Mouse (Mus musculus): ENCODE data around the gene Pla2g4d. TPM values are rescaled to one million over a fixed set of nuclear protein-coding genes. Genes with fewer than 3 reads are reported as not detected.

Gene Pla2g4d
- total and polyA plus RNA-seq, 3 experiments = not detected

DNA sequence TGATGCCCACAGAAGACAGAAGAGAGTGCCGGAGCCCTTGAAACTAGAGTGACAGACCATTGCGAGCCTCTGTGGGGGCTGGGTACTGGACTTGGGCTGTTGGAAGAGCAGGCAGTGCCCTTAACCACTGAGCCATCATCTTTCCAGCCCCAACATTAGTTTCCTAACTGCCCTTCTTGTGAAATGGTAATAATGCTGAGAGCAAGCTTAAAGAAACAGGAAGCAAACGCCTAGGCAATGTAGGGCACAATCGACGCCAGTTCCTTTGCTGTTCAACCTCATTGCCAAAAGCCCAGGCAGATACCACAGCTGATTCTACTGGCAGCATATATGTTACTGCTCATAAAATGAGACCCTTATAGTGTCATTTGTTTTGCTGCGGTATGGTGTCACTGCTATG is 36.4 kb downstream of the Pla2g4d start:
- Histone ChIP-seq H3K9ac (ENCODE audit: control insufficient read depth, low read depth, low read length, poor library complexity, severe bottlenecking) (no peak overlapping the region), H3K36me3 (ENCODE audit: control insufficient read depth in 1 of 2, insufficient read depth in 2 of 2, low read length in 2 of 2) (no peaks in the 10 kb centered on the region), H3K27me3 (ENCODE audit: control insufficient read depth in 1 of 2, insufficient read depth in 2 of 2, low read length in 2 of 2) (peaks cover 0 to 3% of the 10 kb centered on the region in 2 experiments), H3K4me1 (ENCODE audit: control insufficient read depth in 1 of 2, insufficient read depth in 2 of 2, low read length in 2 of 2) (no peaks in the 10 kb centered on the region), H3K9me3 (replicated peaks; ENCODE audit: insufficient read depth, low read length) (no peaks in the 10 kb centered on the region), H3K79me2 (ENCODE audit: control insufficient read depth, insufficient read depth, low read length, poor library complexity) (no peaks in the 10 kb centered on the region), H3K4me3 (ENCODE audit: control insufficient read depth in 1 of 2, insufficient read depth in 1 of 2, low read depth in 2 of 2, low read length in 2 of 2) (no peak overlapping the region), H3K27ac (ENCODE audit: control insufficient read depth, low read depth, low read length) (no peak overlapping the region)
- no peak for DNase-seq (ENCODE audit: low read depth, low spot score)
- TF ChIP-seq KAT2A (conservative IDR thresholded peaks at IDR 0.05; ENCODE audit: low read depth, low read length) = no peak
- no peak for TF ChIP-seq SMC3 (IDR thresholded peaks at IDR 0.05; ENCODE audit: low read depth, low read length)
- TF ChIP-seq RCOR1 (IDR thresholded peaks at IDR 0.05; ENCODE audit: low read depth, low read length) = no peak

DNA sequence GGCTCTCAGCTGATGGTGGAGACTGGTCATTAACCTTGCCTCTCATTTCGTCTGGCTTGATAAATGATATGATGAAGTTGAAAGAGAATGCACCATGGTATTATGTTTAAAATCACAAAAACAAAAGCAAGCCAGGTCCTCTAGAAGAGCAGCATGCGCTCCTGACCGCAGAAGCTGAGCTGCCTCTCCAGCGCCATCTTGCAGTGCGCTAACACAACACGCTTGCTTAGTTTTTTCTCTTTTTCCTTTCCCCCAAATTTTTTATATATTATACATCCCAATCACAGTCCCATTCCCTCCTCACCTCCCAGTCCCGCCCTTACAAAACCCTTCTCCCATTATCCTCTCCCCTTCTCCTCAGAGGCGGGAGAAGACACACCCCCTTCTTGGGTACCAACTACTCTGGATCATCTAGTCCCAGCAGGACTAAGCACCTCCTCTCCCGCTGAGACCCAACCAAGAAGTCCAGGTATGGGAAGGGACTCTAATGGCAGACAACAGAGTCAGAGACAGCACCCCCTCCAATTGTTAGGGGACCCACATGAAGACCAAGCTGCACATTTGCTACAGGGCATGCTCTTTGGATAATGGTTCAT is 43.5 kb downstream of the Pla2g4d start:
- Histone ChIP-seq H3K27ac (ENCODE audit: control insufficient read depth, low read depth, low read length) (no peak overlapping the region), H3K79me2 (ENCODE audit: control insufficient read depth, insufficient read depth, low read length, poor library complexity) (no peaks in the 10 kb centered on the region), H3K4me1 (ENCODE audit: control insufficient read depth in 1 of 2, insufficient read depth in 2 of 2, low read length in 2 of 2) (no peaks in the 10 kb centered on the region), H3K27me3 (ENCODE audit: control insufficient read depth in 1 of 2, insufficient read depth in 2 of 2, low read length in 2 of 2) (peaks cover 1% of the 10 kb centered on the region in 2 experiments), H3K9me3 (replicated peaks; ENCODE audit: insufficient read depth, low read length) (no peaks in the 10 kb centered on the region), H3K9ac (ENCODE audit: control insufficient read depth, low read depth, low read length, poor library complexity, severe bottlenecking) (no peak overlapping the region), H3K4me3 (ENCODE audit: control insufficient read depth in 1 of 2, insufficient read depth in 1 of 2, low read depth in 2 of 2, low read length in 2 of 2) (no peak overlapping the region), H3K36me3 (ENCODE audit: control insufficient read depth in 1 of 2, insufficient read depth in 2 of 2, low read length in 2 of 2) (no peaks in the 10 kb centered on the region)
- no peak for DNase-seq (ENCODE audit: low read depth, low spot score)
- TF ChIP-seq POLR2A (IDR thresholded peaks at IDR 0.05; ENCODE audit: control insufficient read depth in 1 of 2, insufficient read depth in 1 of 2, low read depth in 1 of 2, low read length in 2 of 2, poor library complexity in 1 of 2) = no peak
- TF ChIP-seq E2F4 (IDR thresholded peaks at IDR 0.05; ENCODE audit: borderline replicate concordance, low read depth, low read length) = no peak
- no peak for TF ChIP-seq EP300 (IDR thresholded peaks at IDR 0.05; ENCODE audit: low read depth in 1 of 2, low read length in 2 of 2)
- TF ChIP-seq SIN3A (IDR thresholded peaks at IDR 0.05; ENCODE audit: low read length) = no peak
- no peak for TF ChIP-seq SMC3 (IDR thresholded peaks at IDR 0.05; ENCODE audit: low read depth, low read length)
- TF ChIP-seq KAT2A (conservative IDR thresholded peaks at IDR 0.05; ENCODE audit: low read depth, low read length) = no peak
- no peak for TF ChIP-seq POLR2AphosphoS5 (IDR thresholded peaks at IDR 0.05; ENCODE audit: borderline replicate concordance, low read depth, low read length)

DNA sequence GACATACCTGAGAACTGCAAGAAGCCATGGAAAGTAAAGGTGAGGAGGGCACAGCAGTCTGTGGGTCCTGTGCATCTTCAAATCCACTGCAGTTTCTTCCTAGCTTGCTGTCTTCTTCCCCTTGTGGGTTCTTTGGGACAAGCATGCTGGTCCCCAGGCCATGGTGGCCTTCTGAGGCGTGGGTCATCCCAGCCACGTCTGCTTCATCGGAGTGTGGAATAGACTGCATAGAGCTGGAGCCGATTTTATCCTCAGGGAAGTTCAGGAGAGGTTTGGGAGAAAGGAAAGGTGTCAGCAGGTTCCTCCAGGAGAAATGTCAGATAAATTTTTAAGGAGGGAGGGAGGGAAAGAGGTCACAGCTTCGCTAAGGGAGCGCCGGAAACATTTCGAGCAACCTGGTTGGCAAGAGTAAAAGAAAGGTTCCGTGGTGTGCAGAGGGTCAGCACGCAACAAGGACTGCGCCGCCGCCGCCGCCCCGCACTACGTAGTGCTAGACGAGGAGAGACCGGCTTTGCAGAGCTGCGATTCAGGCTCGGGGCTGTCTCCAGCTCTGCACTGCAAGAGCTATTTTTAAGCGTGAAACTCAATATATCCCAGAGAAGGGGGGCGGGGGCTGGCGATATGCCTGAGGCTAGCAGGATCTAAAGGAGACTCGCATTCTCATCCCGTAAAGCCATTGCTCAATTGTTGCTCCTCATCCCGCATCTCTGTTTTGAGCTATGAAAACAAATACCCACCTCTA is 44.1 kb downstream of the Pla2g4d start, which contains the start of gene Pla2g4e:
TSS of gene Pla2g4e (minus strand) at position 657 of the 742 bp plus-strand sequence.
- Histone ChIP-seq H3K9ac (ENCODE audit: control insufficient read depth, low read depth, low read length, poor library complexity, severe bottlenecking) (no peak within 1 kb of the TSS), H3K27ac (ENCODE audit: control insufficient read depth, low read depth, low read length) (no peak within 1 kb of the TSS), H3K36me3 (ENCODE audit: control insufficient read depth in 1 of 2, insufficient read depth in 2 of 2, low read length in 2 of 2) (no peaks in the 10 kb centered on the region), H3K4me1 (ENCODE audit: control insufficient read depth in 1 of 2, insufficient read depth in 2 of 2, low read length in 2 of 2) (no peaks in the 10 kb centered on the region), H3K4me3 (ENCODE audit: control insufficient read depth in 1 of 2, insufficient read depth in 1 of 2, low read depth in 2 of 2, low read length in 2 of 2) (no peak within 1 kb of the TSS), H3K27me3 (ENCODE audit: control insufficient read depth in 1 of 2, insufficient read depth in 2 of 2, low read length in 2 of 2) (peaks cover 1% of the 10 kb centered on the region in 2 experiments), H3K79me2 (ENCODE audit: control insufficient read depth, insufficient read depth, low read length, poor library complexity) (no peaks in the 10 kb centered on the region), H3K9me3 (replicated peaks; ENCODE audit: insufficient read depth, low read length) (no peaks in the 10 kb centered on the region)
- DNase-seq (ENCODE audit: low read depth, low spot score) = no peak
- TF ChIP-seq RAD21 (IDR thresholded peaks at IDR 0.05; ENCODE audit: low read depth, low read length) = no peak
- TF ChIP-seq CHD2 (IDR thresholded peaks at IDR 0.05; ENCODE audit: low read length) = no peak
- no peak for TF ChIP-seq ZKSCAN1 (IDR thresholded peaks at IDR 0.05; ENCODE audit: low read depth, low read length)
- TF ChIP-seq MYB (IDR thresholded peaks at IDR 0.05; ENCODE audit: low read depth, low read length) = no peak
- no peak for TF ChIP-seq JUND (IDR thresholded peaks at IDR 0.05; ENCODE audit: low read depth, low read length)
- TF ChIP-seq MAZ (IDR thresholded peaks at IDR 0.05; ENCODE audit: low read depth, low read length) = no peak
- no peak for TF ChIP-seq MEF2A (IDR thresholded peaks at IDR 0.05; ENCODE audit: extremely low read depth, insufficient replicate concordance, low read depth, low read length, poor library complexity, severe bottlenecking)
- TF ChIP-seq BHLHE40 (IDR thresholded peaks at IDR 0.05; ENCODE audit: borderline replicate concordance, low read depth, low read length) = no peak
- no peak for TF ChIP-seq GATA1 (IDR thresholded peaks at IDR 0.05; ENCODE audit: low read depth, low read length)
- TF ChIP-seq USF1 (IDR thresholded peaks at IDR 0.05; ENCODE audit: low read depth, low read length) = no peak
- TF ChIP-seq RCOR1 (IDR thresholded peaks at IDR 0.05; ENCODE audit: low read depth, low read length) = no peak
- TF ChIP-seq GABPA (IDR thresholded peaks at IDR 0.05; ENCODE audit: low read depth, low read length) = no peak
- no peak for TF ChIP-seq POLR2AphosphoS2 (IDR thresholded peaks at IDR 0.05; ENCODE audit: low read length)
